Mouse (Mus musculus) stomach, postnatal 0 days (tissue): ENCODE measurements around the gene Atp5d.

Experiments used
- CTCF ChIP-seq: IDR thresholded peaks from 2 replicates; pipeline ENCODE4 v1.5.1; 2016; ENCODE audit warnings: antibody characterized with exemption, low read depth, mild to moderate bottlenecking, moderate library complexity
- EP300 ChIP-seq: optimal IDR thresholded peaks from 2 replicates; pipeline ENCODE3; 2016; ENCODE audit warnings: antibody characterized with exemption

- TF ChIP-seq CTCF, result no peak
- TF ChIP-seq EP300, result no peak
These were observed 36.1 kb upstream of the Atp5d start for GRCm38 (mm10) chr10:80102216-80102915.
